Mouse (Mus musculus) stomach, postnatal 0 days (tissue): Measurements from ENCODE around the gene Kalrn.

Experiments used
- CTCF ChIP-seq: IDR thresholded peaks from 2 replicates; pipeline ENCODE4 v1.5.1; 2016; ENCODE audit warnings: antibody characterized with exemption, low read depth, mild to moderate bottlenecking, moderate library complexity
- EP300 ChIP-seq: optimal IDR thresholded peaks from 2 replicates; pipeline ENCODE3; 2016; ENCODE audit warnings: antibody characterized with exemption

- TF ChIP-seq EP300 (no peak), CTCF (no peak)
Measured at GRCm38 (mm10) chr16:34441704-34442103, 131.6 kb downstream of the Kalrn start.
